Mouse (Mus musculus) olfactory bulb, adult 2 months (tissue): ENCODE data around the gene Atp5d.

Source experiments
- CTCF ChIP-seq: fragments of 200-500 bp; IDR thresholded peaks from 2 replicates; pipeline ENCODE4 v1.5.1; 2012; ENCODE audit warnings: low read depth, mild to moderate bottlenecking, low read length, moderate library complexity; ENCODE audit not compliant: insufficient read depth
- POLR2A ChIP-seq: fragments of 200-500 bp; IDR thresholded peaks from 2 replicates; pipeline ENCODE4 v1.6.1; 2012; ENCODE audit warnings: mild to moderate bottlenecking, low read depth, low read length, moderate library complexity; ENCODE audit not compliant: insufficient read depth

- TF ChIP-seq POLR2A (0 out of 2 replicates have a peak, but pooled peaks have one; percentile 15), CTCF (no peak)
Observed at GRCm38 (mm10) chr10:80129846-80130245, 8.6 kb upstream of the Atp5d start.
